Mouse (Mus musculus): ENCODE results near the gene Irf4.

Gene Irf4

GRCm38 (mm10) chr13:30762224-30762623 lies 13.2 kb downstream of the Irf4 start:
- no peak for DNase-seq (ENCODE audit: low spot score)

- no peak for DNase-seq (ENCODE audit: low spot score)
These were observed 15.2 kb downstream of the Irf4 start for GRCm38 (mm10) chr13:30764014-30764740.

- DNase-seq (ENCODE audit: low spot score) = no peak
These were observed 16.9 kb downstream of the Irf4 start for GRCm38 (mm10) chr13:30765906-30766305.

- DNase-seq (ENCODE audit: low spot score) = no peak
These were observed 17.8 kb downstream of the Irf4 start for GRCm38 (mm10) chr13:30766636-30767476.

GRCm38 (mm10) chr13:30767477-30768127 lies 18.6 kb downstream of the Irf4 start:
- no peak for DNase-seq (ENCODE audit: low spot score)

GRCm38 (mm10) chr13:30776021-30776420 lies 27.0 kb downstream of the Irf4 start:
- DNase-seq (ENCODE audit: low spot score) = no peak

GRCm38 (mm10) chr13:30777678-30778179 lies 28.7 kb downstream of the Irf4 start:
- no peak for DNase-seq (ENCODE audit: low spot score)

GRCm38 (mm10) chr13:30781905-30782304 lies 32.9 kb downstream of the Irf4 start:
- no peak for DNase-seq (ENCODE audit: low spot score)

- DNase-seq (ENCODE audit: low spot score) = no peak
These were observed 33.4 kb downstream of the Irf4 start for GRCm38 (mm10) chr13:30782419-30782818.

- no peak for DNase-seq (ENCODE audit: low spot score)
These were observed 36.5 kb downstream of the Irf4 start for GRCm38 (mm10) chr13:30785423-30786040.

- no peak for DNase-seq (ENCODE audit: low spot score)
These were observed 37.4 kb downstream of the Irf4 start for GRCm38 (mm10) chr13:30786235-30787035.

- no peak for DNase-seq (ENCODE audit: low spot score)
These were observed 38.0 kb downstream of the Irf4 start for GRCm38 (mm10) chr13:30787036-30787320.

GRCm38 (mm10) chr13:30787556-30787955 lies 38.5 kb downstream of the Irf4 start:
- no peak for DNase-seq (ENCODE audit: low spot score)

GRCm38 (mm10) chr13:30787960-30788359 lies 38.9 kb downstream of the Irf4 start:
- no peak for DNase-seq (ENCODE audit: low spot score)

- no peak for DNase-seq (ENCODE audit: low spot score)
These were observed 39.4 kb downstream of the Irf4 start for GRCm38 (mm10) chr13:30788421-30788820.

GRCm38 (mm10) chr13:30790016-30790415 lies 41.0 kb downstream of the Irf4 start:
- DNase-seq (ENCODE audit: low spot score) = no peak

GRCm38 (mm10) chr13:30792308-30792707 lies 43.3 kb downstream of the Irf4 start:
- DNase-seq (ENCODE audit: low spot score) = no peak

GRCm38 (mm10) chr13:30792741-30793140 lies 43.7 kb downstream of the Irf4 start:
- DNase-seq (ENCODE audit: low spot score) = no peak

- DNase-seq (ENCODE audit: low spot score) = no peak
These were observed 44.2 kb downstream of the Irf4 start for GRCm38 (mm10) chr13:30793196-30793595.

GRCm38 (mm10) chr13:30793616-30794015 lies 44.6 kb downstream of the Irf4 start:
- no peak for DNase-seq (ENCODE audit: low spot score)

- DNase-seq (ENCODE audit: low spot score) = no peak
These were observed 46.9 kb downstream of the Irf4 start for GRCm38 (mm10) chr13:30795960-30796359.

- DNase-seq (ENCODE audit: low spot score) = no peak
These were observed 52.9 kb downstream of the Irf4 start for GRCm38 (mm10) chr13:30801886-30802285.
